Mouse (Mus musculus) intestine, postnatal 0 days (tissue): Measurements from ENCODE around the gene Klk14. TPM values are rescaled to one million over a fixed set of nuclear protein-coding genes. Genes with fewer than 3 reads are reported as not detected.

Experiments
- ATAC-seq: fragments of 200-750 bp; cut with Nextera tagmentation; 2 replicates; pipeline ENCODE4 v1.8.0; 2017; ENCODE audit warnings: mild to moderate bottlenecking, moderate TSS enrichment, moderate library complexity
- H3K27ac ChIP-seq: fragments of 300-500 bp; sonication (generic); 2 replicates; pipeline ENCODE4 v1.5.1; 2014; ENCODE audit warnings: mild to moderate bottlenecking, low read depth, low read length, moderate library complexity
- H3K27me3 ChIP-seq: fragments of 300-500 bp; sonication (generic); replicated peaks from 2 replicates; pipeline ENCODE4 v1.6.1; 2014; ENCODE audit warnings: low read length, mixed read lengths; ENCODE audit not compliant: control insufficient read depth, insufficient read depth
- H3K36me3 ChIP-seq: fragments of 300-500 bp; sonication (generic); 2 replicates; pipeline ENCODE4 v1.6.1; 2014; ENCODE audit warnings: mild to moderate bottlenecking, moderate library complexity; ENCODE audit not compliant: control insufficient read depth, insufficient read depth
- H3K4me1 ChIP-seq: fragments of 300-500 bp; sonication (generic); replicated peaks from 2 replicates; pipeline ENCODE4 v1.6.1; 2014; ENCODE audit warnings: antibody characterized with exemption, low read length, mixed read lengths; ENCODE audit not compliant: control insufficient read depth, insufficient read depth
- H3K4me2 ChIP-seq: fragments of 300-500 bp; sonication (generic); replicated peaks from 2 replicates; pipeline ENCODE4 v1.6.1; 2014; ENCODE audit warnings: low read depth, mild to moderate bottlenecking, moderate library complexity
- H3K4me3 ChIP-seq: fragments of 300-500 bp; sonication (generic); 2 replicates; pipeline ENCODE4 v1.5.1; 2014; ENCODE audit warnings: low read depth, low read length
- H3K9ac ChIP-seq: fragments of 300-500 bp; sonication (generic); 2 replicates; pipeline ENCODE4 v1.6.1; 2014; ENCODE audit warnings: mild to moderate bottlenecking, low read depth, low read length
- H3K9me3 ChIP-seq: fragments of 300-500 bp; sonication (generic); 2 replicates; pipeline ENCODE4 v1.6.1; 2016; ENCODE audit warnings: mixed run types; ENCODE audit not compliant: control insufficient read depth
- CTCF ChIP-seq: sonication (generic); IDR thresholded peaks from 2 replicates; pipeline ENCODE4 v1.5.1; 2016; ENCODE audit warnings: low read depth, mild to moderate bottlenecking, control low read depth, antibody characterized with exemption, moderate library complexity
- WGBS: fragments of 180-500 bp; shearing (Covaris S2); extraction: QIAGEN DNeasy Blood & Tissue Kit; methylation state at CpG from one replicate; pipeline ENCODE4 v1.1.7; 2014; 5-methylcytosine and 5-hydroxymethylcytosine counted together
- polyA plus RNA-seq: library from polyadenylated mRNA; unstranded; fragments of >200 nt; fragmentation: Nextera tagmentation; extraction: Ambion mirVana; gene quantifications from 2 replicates; pipeline ENCODE4 v1.2.1, GENCODE M21; 2015

The Klk14 gene
- polyA plus RNA-seq, 1 experiment from 2014 or later = 0.09 TPM

DNA sequence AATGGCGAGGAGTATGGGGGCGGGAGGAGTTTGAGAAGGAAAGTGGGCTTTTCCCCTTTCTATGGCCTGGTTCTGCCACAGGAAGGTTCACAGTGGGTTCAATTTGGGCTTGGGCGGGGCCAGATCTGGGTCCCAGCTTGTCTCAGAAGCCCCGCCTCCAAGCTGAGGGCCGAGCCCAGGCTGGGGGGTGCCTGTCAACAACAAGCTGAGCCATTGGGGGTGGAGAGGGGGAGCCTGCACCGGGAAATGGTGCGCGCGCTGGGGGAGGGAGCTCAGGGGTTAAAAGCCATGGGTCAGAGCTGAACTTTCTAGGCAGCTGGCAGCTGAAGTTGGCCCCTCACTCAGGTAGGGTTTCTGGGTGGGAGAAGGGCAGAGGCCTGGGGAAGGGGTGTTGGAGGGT is 22.7 kb downstream of the Klk14 start:
- Histone ChIP-seq H3K4me3 (no peak overlapping the region), H3K9ac (no peak overlapping the region), H3K36me3 (no peaks in the 10 kb centered on the region), H3K4me2 (no peak overlapping the region), H3K9me3 (no peaks in the 10 kb centered on the region), H3K27me3 (no peaks in the 10 kb centered on the region), H3K4me1 (no peaks in the 10 kb centered on the region), H3K27ac (no peak overlapping the region)
- no peak for TF ChIP-seq CTCF
- 20% methylated on average over 9 of the region's 9 CpGs for WGBS
- no peak; the same call in 1 of the 2 replicates for ATAC-seq

DNA sequence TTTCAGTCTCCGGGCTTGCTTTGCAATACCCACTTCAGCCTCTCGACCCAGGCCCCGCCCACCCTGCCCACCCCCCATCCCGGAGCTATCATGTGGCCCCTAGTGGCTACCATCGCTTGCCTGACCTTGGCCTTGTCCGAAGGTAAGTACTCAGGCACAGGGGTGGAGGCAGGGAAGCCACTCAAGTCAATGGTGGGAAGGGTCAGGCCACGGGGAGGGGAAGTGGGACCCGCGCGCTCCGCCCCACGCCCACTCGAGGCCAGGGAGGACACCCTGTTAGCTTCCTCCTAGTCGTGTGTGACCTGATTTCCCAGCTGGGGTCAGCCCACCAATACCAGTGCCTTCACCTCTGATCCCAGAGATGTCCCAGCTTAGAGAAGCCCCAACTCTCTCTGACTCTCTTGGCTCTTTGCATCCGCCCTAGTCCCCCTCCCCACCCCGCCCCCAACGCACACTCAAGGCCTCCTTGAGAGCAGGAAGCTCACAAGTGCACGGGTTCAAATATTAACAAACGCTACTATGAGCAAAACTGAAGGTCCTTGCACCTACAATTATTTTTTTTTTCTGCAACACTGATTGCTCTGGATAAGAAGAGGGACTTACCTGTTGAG is 23.6 kb downstream of the Klk14 start:
- H3K4me1 ChIP-seq = no peaks in the 10 kb centered on the region
- 6% methylated on average over 19 of the region's 19 CpGs for WGBS
- no peak for TF ChIP-seq CTCF
- H3K27ac ChIP-seq = no peak overlapping the region
- no peak for ATAC-seq
- H3K4me2 ChIP-seq = no peak overlapping the region
- no peaks in the 10 kb centered on the region for H3K36me3 ChIP-seq
- no peak overlapping the region for H3K4me3 ChIP-seq
- H3K9ac ChIP-seq = no peak overlapping the region
- no peaks in the 10 kb centered on the region for H3K9me3 ChIP-seq
- H3K27me3 ChIP-seq = no peaks in the 10 kb centered on the region

Other genes starting within 250 kb of the Klk14 start
- not detected in 2 replicates for gene Cldnd2, start 249.6 kb upstream of the Klk14 start, polyA plus RNA-seq
- gene Etfb, start 246.3 kb upstream of the Klk14 start, polyA plus RNA-seq = 813 and 825 TPM in 2 replicates
- gene Gm45233, start 246.3 kb upstream of the Klk14 start, polyA plus RNA-seq = 0.23 and 0.24 TPM in 2 replicates
- gene Vsig10l, start 227.3 kb upstream of the Klk14 start, polyA plus RNA-seq = 4.5 and 5.3 TPM in 2 replicates
- 0.20 TPM in 2 replicates for gene Iglon5, start 200.3 kb upstream of the Klk14 start, polyA plus RNA-seq
- gene 4931406B18Rik, start 184.5 kb upstream of the Klk14 start, polyA plus RNA-seq = not detected in 2 replicates
- 1.5 and 2.7 TPM in 2 replicates for gene Cd33, start 146.0 kb upstream of the Klk14 start, polyA plus RNA-seq
- gene Zfp658, start 128.2 kb upstream of the Klk14 start, polyA plus RNA-seq = 0.68 and 0.75 TPM in 2 replicates
- 3.5 and 3.6 TPM in 2 replicates for gene Zfp719, start 110.8 kb upstream of the Klk14 start, polyA plus RNA-seq
- gene Zfp819, start 83.2 kb upstream of the Klk14 start, polyA plus RNA-seq = not detected in 2 replicates
- 59.7 and 68.3 TPM in 2 replicates for gene Ceacam18, start 55.7 kb upstream of the Klk14 start, polyA plus RNA-seq
- 0.50 and 0.64 TPM in 2 replicates for gene Siglece, start 30.3 kb upstream of the Klk14 start, polyA plus RNA-seq
- 5.2 and 5.8 TPM in 2 replicates for gene Ctu1, start 18.4 kb upstream of the Klk14 start, polyA plus RNA-seq
- 0.12 TPM in 1 of 2 replicates, not detected in the other for gene Klk13, start 22.1 kb downstream of the Klk14 start, polyA plus RNA-seq
- gene Klk12, start 78.5 kb downstream of the Klk14 start, polyA plus RNA-seq = not detected in 2 replicates
- 0.21 TPM in 1 of 2 replicates, not detected in the other for gene Klk11, start 84.2 kb downstream of the Klk14 start, polyA plus RNA-seq
- 0.33 TPM in 1 of 2 replicates, not detected in the other for gene Klk10, start 90.6 kb downstream of the Klk14 start, polyA plus RNA-seq
- gene Klk9, start 101.5 kb downstream of the Klk14 start, polyA plus RNA-seq = not detected in 2 replicates
- gene Klk8, start 107.2 kb downstream of the Klk14 start, polyA plus RNA-seq = 3.0 and 3.5 TPM in 2 replicates
- not detected in 2 replicates for gene Klk7, start 120.9 kb downstream of the Klk14 start, polyA plus RNA-seq
- not detected in 2 replicates for gene Klk6, start 134.1 kb downstream of the Klk14 start, polyA plus RNA-seq
- not detected in 2 replicates for gene Klk5, start 151.6 kb downstream of the Klk14 start, polyA plus RNA-seq
- not detected in 2 replicates for gene Klk4, start 190.7 kb downstream of the Klk14 start, polyA plus RNA-seq
- not detected in 2 replicates for gene Klk15, start 243.3 kb downstream of the Klk14 start, polyA plus RNA-seq